Mouse (Mus musculus) Patski (cell line): Measurements from ENCODE around the gene Hoxa11. TPM values are rescaled to one million over a fixed set of nuclear protein-coding genes. Genes with fewer than 3 reads are reported as not detected.
A peak's percentile ranks its signal among the peaks of the same experiment; 100 is the strongest.

Experiments
- ATAC-seq: fragments of 100-300 bp; one replicate; pipeline ENCODE4 v1.8.0; 2021
- CTCF ChIA-PET: fragments of 350-600 bp; sonication (Branson Sonifier 250); formaldehyde crosslinking; loops from one replicate; lab custom pipeline; 2022; ENCODE audit warnings: inconsistent platforms; lab: Charles Lee
- POLR2A ChIA-PET: fragments of 350-600 bp; sonication (Branson Sonifier 250); formaldehyde crosslinking; loops from one replicate; lab custom pipeline; 2022; ENCODE audit warnings: antibody characterized with exemption, inconsistent platforms; lab: Charles Lee
- DNase-seq: peaks from one replicate; pipeline ENCODE4 v3.0.0-alpha.2; 2011; ENCODE audit warnings: low read depth, low spot score
- H3K27me3 ChIP-seq: fragments of 371-371 bp; one replicate; pipeline ENCODE4 v1.5.1; 2021
- CTCF ChIP-seq: fragments of 100-300 bp; IDR thresholded peaks from one replicate; pipeline ENCODE4 v1.5.1; 2021
- in situ Hi-C: fragments of 300-500 bp; cut with MboI; formaldehyde crosslinking; loops from 3 replicates; pipeline ENCODE4 v1.11.1; 2018; ENCODE audit warnings: low pct_unique_long_range_greater_than_20kb, mixed read lengths
- polyA plus RNA-seq: library from polyadenylated mRNA; unstranded; gene quantifications from one replicate; pipeline ENCODE4 v1.2.3, GENCODE M21; 2021

Hoxa11 gene
- polyA plus RNA-seq, 1 experiment from 2014 or later: 19.3 TPM

- H3K27me3 ChIP-seq: no peaks in the 10 kb centered on the region
- ChIA-PET POLR2A (no interaction called here), CTCF (no interaction called here)
- TF ChIP-seq CTCF: no peak
- in situ Hi-C loops: loop anchor here (5.0 kb wide), 1 partner anchor 303 kb away; no protein-coding TSS in a partner anchor
- no peak for ATAC-seq
- no peak for DNase-seq
Measured at GRCm38 (mm10) chr6:52274576-52274975, 29.0 kb upstream of the Hoxa11 start.

- no peak for TF ChIP-seq CTCF
- no peak for ATAC-seq
- POLR2A ChIA-PET: no interaction called here
- in situ Hi-C loops: loop anchor here (5.0 kb wide), 1 partner anchor 304 kb away; no protein-coding TSS in a partner anchor
- H3K27me3 ChIP-seq: no peaks in the 10 kb centered on the region
- DNase-seq: no peak
- CTCF ChIA-PET: no interaction called here
Measured at GRCm38 (mm10) chr6:52273656-52274280, 28.2 kb upstream of the Hoxa11 start.

- in situ Hi-C loops: loop anchor here (5.0 kb wide), 1 partner anchor 304 kb away; no protein-coding TSS in a partner anchor
- peaks cover 2% of the 10 kb centered on the region for H3K27me3 ChIP-seq
- ATAC-seq (no peak), DNase-seq (no peak)
- CTCF ChIA-PET: interaction anchor here (1.3 to 2.3 kb wide), 2 partner anchors 16 to 327 kb away, joined by 3 to 6 read pairs; no protein-coding TSS in a partner anchor
- POLR2A ChIA-PET: no interaction called here
- no peak for TF ChIP-seq CTCF
Measured at GRCm38 (mm10) chr6:52272766-52273655, 27.4 kb upstream of the Hoxa11 start.

- TF ChIP-seq CTCF: peak; percentile 88
- ChIA-PET CTCF (interaction anchor here (0.7 to 2.3 kb wide), 5 partner anchors 13 to 454 kb away, joined by 3 to 6 read pairs (median 5); no protein-coding TSS in a partner anchor), POLR2A (interaction anchor here (0.5 to 1.0 kb wide), 4 partner anchors 9 to 442 kb away, joined by 3 to 4 read pairs (median 3); partner anchors contain the start of gene Tax1bp1)
- peaks cover 11% of the 10 kb centered on the region for H3K27me3 ChIP-seq
- in situ Hi-C loops: loop anchor here (5.0 kb wide), 1 partner anchor 307 kb away; no protein-coding TSS in a partner anchor
- DNase-seq (no peak), ATAC-seq (peak; percentile 60)
Measured at GRCm38 (mm10) chr6:52270494-52271480, 25.2 kb upstream of the Hoxa11 start.

GRCm38 (mm10) chr6:52268756-52269155 is 23.1 kb upstream of the Hoxa11 start:
- ATAC-seq (no peak), DNase-seq (no peak)
- CTCF ChIA-PET: no interaction called here
- POLR2A ChIA-PET: no interaction called here
- in situ Hi-C loops: no loop called here
- no peak for TF ChIP-seq CTCF
- H3K27me3 ChIP-seq: peaks cover 11% of the 10 kb centered on the region

- no peak for ATAC-seq
- ChIA-PET CTCF (no interaction called here), POLR2A (no interaction called here)
- no peak for DNase-seq
- TF ChIP-seq CTCF: no peak
- in situ Hi-C loops: no loop called here
- peaks cover 11% of the 10 kb centered on the region for H3K27me3 ChIP-seq
Measured at GRCm38 (mm10) chr6:52268341-52268740, 22.7 kb upstream of the Hoxa11 start.

GRCm38 (mm10) chr6:52267691-52268090 is 22.1 kb upstream of the Hoxa11 start:
- no peak for DNase-seq
- H3K27me3 ChIP-seq: peaks cover 11% of the 10 kb centered on the region
- POLR2A ChIA-PET: no interaction called here
- in situ Hi-C loops: no loop called here
- no peak for TF ChIP-seq CTCF
- ATAC-seq: no peak
- CTCF ChIA-PET: no interaction called here

- peaks cover 11% of the 10 kb centered on the region for H3K27me3 ChIP-seq
- no peak for DNase-seq
- ChIA-PET POLR2A (no interaction called here), CTCF (interaction anchor here (0.7 kb wide), 1 partner anchor 10 kb away, joined by 4 read pairs; no protein-coding TSS in a partner anchor)
- ATAC-seq: no peak
- no peak for TF ChIP-seq CTCF
- in situ Hi-C loops: no loop called here
Measured at GRCm38 (mm10) chr6:52267221-52267620, 21.6 kb upstream of the Hoxa11 start.

GRCm38 (mm10) chr6:52266666-52266985 is 21.0 kb upstream of the Hoxa11 start:
- ChIA-PET POLR2A (no interaction called here), CTCF (interaction anchor here (0.7 kb wide), 1 partner anchor 9 kb away, joined by 4 read pairs; no protein-coding TSS in a partner anchor)
- DNase-seq (no peak), ATAC-seq (no peak)
- no peak for TF ChIP-seq CTCF
- in situ Hi-C loops: no loop called here
- H3K27me3 ChIP-seq: peaks cover 11% of the 10 kb centered on the region
